Mouse (Mus musculus): Measurements from ENCODE around the gene Inka2.

DNA sequence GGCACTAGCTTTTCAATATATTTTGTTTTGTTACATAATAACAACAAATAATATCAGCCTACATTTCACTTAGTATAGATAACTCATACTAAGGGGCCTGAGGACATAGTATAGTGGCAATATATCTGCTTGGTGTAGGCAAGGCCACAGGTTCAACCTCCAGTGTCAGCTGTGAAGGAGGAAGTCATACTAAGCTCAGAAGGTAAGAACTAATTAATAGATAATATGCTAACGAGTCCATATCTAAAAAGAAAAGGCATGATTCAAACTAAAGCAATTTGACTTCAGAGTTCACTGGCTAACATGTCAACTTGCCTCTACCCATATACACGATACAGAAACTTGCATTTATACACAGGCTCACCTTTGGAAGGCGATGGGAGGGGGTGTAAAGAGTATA is 55.7 kb downstream of the Inka2 start:
- no peak for TF ChIP-seq ZC3H11A (IDR thresholded peaks at IDR 0.05; ENCODE audit: low read depth, low read length)
- no peak for TF ChIP-seq JUND (conservative IDR thresholded peaks at IDR 0.05; ENCODE audit: low read depth, low read length)
- no peak for TF ChIP-seq MEF2A (IDR thresholded peaks at IDR 0.05; ENCODE audit: borderline replicate concordance, low read depth, low read length)
- no peak for TF ChIP-seq MXI1 (IDR thresholded peaks at IDR 0.05; ENCODE audit: low read depth, low read length)
- no peak for TF ChIP-seq CTCF (conservative IDR thresholded peaks at IDR 0.05 in 1 of 2, IDR thresholded peaks at IDR 0.05 in 1 of 2; ENCODE audit: low read depth in 2 of 2, low read length in 2 of 2)
- TF ChIP-seq E2F4 (IDR thresholded peaks at IDR 0.05; ENCODE audit: insufficient replicate concordance, low read depth, low read length), result no peak
- no peak for TF ChIP-seq ZMIZ1 (IDR thresholded peaks at IDR 0.05; ENCODE audit: low read depth, low read length)
- no peak for TF ChIP-seq SMC3 (IDR thresholded peaks at IDR 0.05; ENCODE audit: low read depth, low read length)
- no peak for TF ChIP-seq USF1 (IDR thresholded peaks at IDR 0.05; ENCODE audit: low read depth, low read length)
- no peak for TF ChIP-seq ELF1 (IDR thresholded peaks at IDR 0.05; ENCODE audit: low read depth, low read length)
- TF ChIP-seq USF2 (conservative IDR thresholded peaks at IDR 0.05; ENCODE audit: low read depth, low read length), result no peak
- no peak for TF ChIP-seq RAD21 (IDR thresholded peaks at IDR 0.05; ENCODE audit: low read depth, low read length)
- no peak for TF ChIP-seq POLR2A (IDR thresholded peaks at IDR 0.05; ENCODE audit: low read depth, low read length)
